Mouse (Mus musculus): ENCODE results near the gene Bloc1s5.
"Not testable (repeated sequence)": the region's sequence is repeated elsewhere in the genome, so short reads cannot be mapped to it uniquely, and the experiment has no call there.

Bloc1s5 gene

GRCm38 (mm10) chr13:38624292-38624902 is 10.5 kb downstream of the Bloc1s5 start:
- in situ Hi-C loops (cut with MboI; ENCODE audit: low pct_unique_long_range_greater_than_20kb in 1 of 2, low sequenced_read_pairs in 2 of 2, unreplicated experiment in 1 of 2) = no loop called here

- in situ Hi-C loops (cut with MboI; ENCODE audit: low pct_unique_long_range_greater_than_20kb in 1 of 2, low sequenced_read_pairs in 2 of 2, unreplicated experiment in 1 of 2) = no loop called here
Observed at GRCm38 (mm10) chr13:38623296-38623695, 11.6 kb downstream of the Bloc1s5 start.

GRCm38 (mm10) chr13:38618001-38618630 is 16.8 kb downstream of the Bloc1s5 start:
- in situ Hi-C loops (cut with MboI; ENCODE audit: low pct_unique_long_range_greater_than_20kb in 1 of 2, low sequenced_read_pairs in 2 of 2, unreplicated experiment in 1 of 2) = not testable (repeated sequence)

- in situ Hi-C loops (cut with MboI; ENCODE audit: low pct_unique_long_range_greater_than_20kb in 1 of 2, low sequenced_read_pairs in 2 of 2, unreplicated experiment in 1 of 2) = no loop called here
Observed at GRCm38 (mm10) chr13:38616887-38617286, 18.0 kb downstream of the Bloc1s5 start.

- in situ Hi-C loops (cut with MboI; ENCODE audit: low pct_unique_long_range_greater_than_20kb in 1 of 2, low sequenced_read_pairs in 2 of 2, unreplicated experiment in 1 of 2) = no loop called here
Observed at GRCm38 (mm10) chr13:38615656-38616055, 19.3 kb downstream of the Bloc1s5 start.

- in situ Hi-C loops (cut with MboI; ENCODE audit: low pct_unique_long_range_greater_than_20kb in 1 of 2, low sequenced_read_pairs in 2 of 2, unreplicated experiment in 1 of 2) = no loop called here
Observed at GRCm38 (mm10) chr13:38614298-38614697, 20.6 kb downstream of the Bloc1s5 start.

- in situ Hi-C loops (cut with MboI; ENCODE audit: low pct_unique_long_range_greater_than_20kb in 1 of 2, low sequenced_read_pairs in 2 of 2, unreplicated experiment in 1 of 2) = no loop called here
Observed at GRCm38 (mm10) chr13:38613583-38613982, 21.3 kb downstream of the Bloc1s5 start.

GRCm38 (mm10) chr13:38612608-38613007 is 22.3 kb downstream of the Bloc1s5 start:
- in situ Hi-C loops (cut with MboI; ENCODE audit: low pct_unique_long_range_greater_than_20kb in 1 of 2, low sequenced_read_pairs in 2 of 2, unreplicated experiment in 1 of 2) = no loop called here

GRCm38 (mm10) chr13:38612179-38612578 is 22.7 kb downstream of the Bloc1s5 start:
- in situ Hi-C loops (cut with MboI; ENCODE audit: low pct_unique_long_range_greater_than_20kb in 1 of 2, low sequenced_read_pairs in 2 of 2, unreplicated experiment in 1 of 2) = no loop called here

GRCm38 (mm10) chr13:38610336-38610735 is 24.6 kb downstream of the Bloc1s5 start:
- in situ Hi-C loops (cut with MboI; ENCODE audit: low pct_unique_long_range_greater_than_20kb in 1 of 2, low sequenced_read_pairs in 2 of 2, unreplicated experiment in 1 of 2) = no loop called here

- in situ Hi-C loops (cut with MboI; ENCODE audit: low pct_unique_long_range_greater_than_20kb in 1 of 2, low sequenced_read_pairs in 2 of 2, unreplicated experiment in 1 of 2) = no loop called here
Observed at GRCm38 (mm10) chr13:38607130-38607529, 27.8 kb downstream of the Bloc1s5 start.

GRCm38 (mm10) chr13:38605353-38605752 is 29.6 kb downstream of the Bloc1s5 start:
- in situ Hi-C loops (cut with MboI; ENCODE audit: low pct_unique_long_range_greater_than_20kb in 1 of 2, low sequenced_read_pairs in 2 of 2, unreplicated experiment in 1 of 2) = no loop called here

GRCm38 (mm10) chr13:38602966-38603365 is 31.9 kb downstream of the Bloc1s5 start:
- in situ Hi-C loops (cut with MboI; ENCODE audit: low pct_unique_long_range_greater_than_20kb in 1 of 2, low sequenced_read_pairs in 2 of 2, unreplicated experiment in 1 of 2) = no loop called here

GRCm38 (mm10) chr13:38602243-38602832 is 32.6 kb downstream of the Bloc1s5 start:
- in situ Hi-C loops (cut with MboI; ENCODE audit: low pct_unique_long_range_greater_than_20kb in 1 of 2, low sequenced_read_pairs in 2 of 2, unreplicated experiment in 1 of 2) = no loop called here

GRCm38 (mm10) chr13:38600811-38601210 is 34.1 kb downstream of the Bloc1s5 start:
- in situ Hi-C loops (cut with MboI; ENCODE audit: low pct_unique_long_range_greater_than_20kb in 1 of 2, low sequenced_read_pairs in 2 of 2, unreplicated experiment in 1 of 2) = no loop called here

- in situ Hi-C loops (cut with MboI; ENCODE audit: low pct_unique_long_range_greater_than_20kb in 1 of 2, low sequenced_read_pairs in 2 of 2, unreplicated experiment in 1 of 2) = no loop called here
Observed at GRCm38 (mm10) chr13:38597076-38597475, 37.8 kb downstream of the Bloc1s5 start.

- in situ Hi-C loops (cut with MboI; ENCODE audit: low pct_unique_long_range_greater_than_20kb in 1 of 2, low sequenced_read_pairs in 2 of 2, unreplicated experiment in 1 of 2) = no loop called here
Observed at GRCm38 (mm10) chr13:38596461-38596860, 38.4 kb downstream of the Bloc1s5 start.

- in situ Hi-C loops (cut with MboI; ENCODE audit: low pct_unique_long_range_greater_than_20kb in 1 of 2, low sequenced_read_pairs in 2 of 2, unreplicated experiment in 1 of 2) = no loop called here
Observed at GRCm38 (mm10) chr13:38593114-38593513, 41.8 kb downstream of the Bloc1s5 start.

GRCm38 (mm10) chr13:38587350-38587749 is 47.6 kb downstream of the Bloc1s5 start:
- in situ Hi-C loops (cut with MboI; ENCODE audit: low pct_unique_long_range_greater_than_20kb in 1 of 2, low sequenced_read_pairs in 2 of 2, unreplicated experiment in 1 of 2) = no loop called here

GRCm38 (mm10) chr13:38586451-38586850 is 48.5 kb downstream of the Bloc1s5 start:
- in situ Hi-C loops (cut with MboI; ENCODE audit: low pct_unique_long_range_greater_than_20kb in 1 of 2, low sequenced_read_pairs in 2 of 2, unreplicated experiment in 1 of 2) = no loop called here

Data from mouse embryonic stem cell (cell line).